9 mouse cellular contexts compared by ENCODE assay signal in the genomic region with DNA sequence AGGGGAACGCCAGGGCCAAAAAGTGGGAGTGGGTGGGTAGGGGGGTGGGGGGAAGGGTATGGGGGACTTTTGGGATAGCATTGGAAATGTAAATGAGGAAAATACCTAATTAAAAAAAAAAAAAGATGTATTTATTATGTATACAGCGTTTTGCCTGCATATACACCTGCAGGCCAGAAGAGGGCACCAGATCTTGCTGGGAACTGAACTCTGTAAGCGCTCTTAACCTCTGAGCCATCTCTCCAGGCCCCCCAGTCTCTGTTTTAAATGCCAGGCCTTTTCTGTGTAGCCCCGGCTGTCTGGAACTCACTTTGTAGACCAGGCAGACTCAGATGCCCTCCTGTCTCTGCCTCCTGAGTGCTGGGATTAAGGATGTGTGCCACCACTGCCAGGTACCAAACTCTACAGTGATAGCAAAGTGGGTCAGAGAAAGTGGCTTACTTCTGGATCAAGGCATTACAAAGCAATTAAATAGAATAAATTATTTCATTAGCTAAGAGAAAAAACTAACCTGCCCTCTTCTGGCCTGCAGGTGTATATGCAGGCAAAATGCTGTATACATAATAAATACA. TPM values are rescaled to one million over a fixed set of nuclear protein-coding genes. Genes with fewer than 3 reads are reported as not detected.
DNase-seq lines count a peak whose midpoint lies in the region; ATAC-seq and TF ChIP-seq lines count a peak whose summit lies in the region.
"Had no signal": no experiment of that assay in that cellular context is flagged by ENCODE, and none has a peak within 500 bp of the region (broad histone marks: within the 10 kb centered on the region; RNA-seq: fewer than 3 reads in every experiment).

No protein-coding gene starts in this region.

- H3K4me2 ChIP-seq in hindbrain, postnatal 0 days (ENCODE audit: low read depth, low read length): no peak overlapping the region
- no peak overlapping the region for H3K4me2 ChIP-seq in hindbrain, embryonic 13.5 days
- no peak overlapping the region for H3K4me2 ChIP-seq in liver, embryonic 11.5 days

- no peak overlapping the region for H3K4me3 ChIP-seq in hindbrain, postnatal 0 days (ENCODE audit: low read length)
- H3K4me3 ChIP-seq in hindbrain, embryonic 13.5 days: no peak overlapping the region
- no peak overlapping the region for H3K4me3 ChIP-seq in liver, embryonic 11.5 days (ENCODE audit: low read depth, low read length)

- no peaks in the 10 kb centered on the region for H3K27me3 ChIP-seq in hindbrain, postnatal 0 days (ENCODE audit: insufficient read depth, low read length)
- H3K27me3 ChIP-seq in hindbrain, embryonic 13.5 days: no peaks in the 10 kb centered on the region
- no peaks in the 10 kb centered on the region for H3K27me3 ChIP-seq in liver, embryonic 11.5 days (replicated peaks; ENCODE audit: control insufficient read depth, insufficient read depth, low read length)

- TF ChIP-seq CTCF in hindbrain, postnatal 0 days (IDR thresholded peaks at IDR 0.05; ENCODE audit: low read depth): peak; percentile 15; the same call in 1 of the 2 replicates

- peaks cover 16% of the 10 kb centered on the region for H3K36me3 ChIP-seq in hindbrain, postnatal 0 days (ENCODE audit: insufficient read depth, low read length)
- no peaks in the 10 kb centered on the region for H3K36me3 ChIP-seq in hindbrain, embryonic 13.5 days
- no peaks in the 10 kb centered on the region for H3K36me3 ChIP-seq in liver, embryonic 11.5 days (ENCODE audit: control insufficient read depth, insufficient read depth, low read length)

- no peak overlapping the region for H3K9ac ChIP-seq in hindbrain, postnatal 0 days (replicated peaks; ENCODE audit: low read length)
- no peak overlapping the region for H3K9ac ChIP-seq in hindbrain, embryonic 13.5 days
- no peak overlapping the region for H3K9ac ChIP-seq in liver, embryonic 11.5 days (ENCODE audit: low read depth, low read length)

- H3K4me1 ChIP-seq in hindbrain, postnatal 0 days (ENCODE audit: insufficient read depth, low read length): no peaks in the 10 kb centered on the region
- no peaks in the 10 kb centered on the region; the same call in 1 of the 2 replicates for H3K4me1 ChIP-seq in hindbrain, embryonic 13.5 days (replicated peaks)
- peaks cover 7% of the 10 kb centered on the region for H3K4me1 ChIP-seq in liver, embryonic 11.5 days (replicated peaks; ENCODE audit: control insufficient read depth, insufficient read depth, low read length)

- H3K27ac ChIP-seq in hindbrain, postnatal 0 days: no peak overlapping the region
- H3K27ac ChIP-seq in hindbrain, embryonic 13.5 days: no peak overlapping the region
- H3K27ac ChIP-seq in liver, embryonic 11.5 days (ENCODE audit: low read depth, low read length): no peak overlapping the region

- no peak for ATAC-seq in hindbrain, postnatal 0 days
- ATAC-seq in hindbrain, embryonic 13.5 days (ENCODE audit: low FRiP score): no peak
- ATAC-seq in liver, embryonic 11.5 days (replicated peaks; ENCODE audit: low FRiP score): peak; percentile 47; the same call in 1 of the 2 replicates
- ATAC-seq: hindbrain, embryonic 16.5 days had no signal

- no peaks in the 10 kb centered on the region for H3K9me3 ChIP-seq in hindbrain, postnatal 0 days (ENCODE audit: low read length)
- H3K9me3 ChIP-seq in hindbrain, embryonic 13.5 days: no peaks in the 10 kb centered on the region
- no peaks in the 10 kb centered on the region for H3K9me3 ChIP-seq in liver, embryonic 11.5 days (ENCODE audit: control insufficient read depth, low read length)

- 46% methylated on average over 3 of the region's 4 CpGs for WGBS in hindbrain, postnatal 0 days
- 43% methylated on average over 3 of the region's 4 CpGs for WGBS in hindbrain, embryonic 13.5 days
- WGBS in liver, embryonic 11.5 days: 33% methylated on average over 3 of the region's 4 CpGs

- DNase-seq in hindbrain, postnatal 0 days (ENCODE audit: low spot score): no peak
- DNase-seq in A20 (ENCODE audit: low read depth, low spot score): peak; percentile 69
- DNase-seq in R1 (ENCODE audit: low read depth, low spot score): peak; percentile 83
- no peak for DNase-seq in liver, embryonic 11.5 days (ENCODE audit: low spot score)
- DNase-seq in left cerebral cortex, adult 9 months (ENCODE audit: low spot score in 2 of 2): no peak
- no peak for DNase-seq in cerebellum, adult 11 months
- no peak for DNase-seq in layer of hippocampus, adult 9-10 months (ENCODE audit: low spot score)

RNA-seq across cellular contexts. Expression of a gene that starts 12.7 kb away (rescaled TPM):
- total RNA-seq in hindbrain, postnatal 0 days (2014; rRNA removed): 4.9 and 7.7 TPM in 2 replicates
- polyA plus RNA-seq in hindbrain, postnatal 0 days (2015; fragmentation: Nextera tagmentation; extraction: Ambion mirVana): 3.9 and 4.8 TPM in 2 replicates
- polyA plus RNA-seq in hindbrain, embryonic 13.5 days (2015; fragmentation: Nextera tagmentation; extraction: Ambion mirVana): 5.8 and 5.9 TPM in 2 replicates
- 77.2 and 84.4 TPM in 2 replicates for polyA plus RNA-seq in liver, embryonic 11.5 days (2014; fragmentation: Nextera tagmentation; extraction: Ambion mirVana)

RNA-seq across cellular contexts. Expression of a gene that starts 38.6 kb away (rescaled TPM):
- 31.2 and 39.3 TPM in 2 replicates for total RNA-seq in hindbrain, postnatal 0 days (2014; rRNA removed)
- polyA plus RNA-seq in hindbrain, postnatal 0 days (2015; fragmentation: Nextera tagmentation; extraction: Ambion mirVana): 38.3 and 39.2 TPM in 2 replicates
- 9.1 and 11.1 TPM in 2 replicates for polyA plus RNA-seq in hindbrain, embryonic 13.5 days (2015; fragmentation: Nextera tagmentation; extraction: Ambion mirVana)
- polyA plus RNA-seq in liver, embryonic 11.5 days (2014; fragmentation: Nextera tagmentation; extraction: Ambion mirVana): 18.7 and 21.8 TPM in 2 replicates

RNA-seq across cellular contexts. Expression of a gene that starts 49.3 kb away (rescaled TPM):
- total RNA-seq in hindbrain, postnatal 0 days (2014; rRNA removed): 11.9 and 13.2 TPM in 2 replicates
- 5.3 and 6.2 TPM in 2 replicates for polyA plus RNA-seq in hindbrain, postnatal 0 days (2015; fragmentation: Nextera tagmentation; extraction: Ambion mirVana)
- 0.55 TPM in 1 of 2 replicates, not detected in the other for polyA plus RNA-seq in hindbrain, embryonic 13.5 days (2015; fragmentation: Nextera tagmentation; extraction: Ambion mirVana)
- not detected in 2 replicates for polyA plus RNA-seq in liver, embryonic 11.5 days (2014; fragmentation: Nextera tagmentation; extraction: Ambion mirVana)

Comparison
In these comparisons a context has a peak if more than half of its experiments do, and no peak if none do; other contexts are left out.
1. DNase-seq: peak in A20 (single experiment) and R1 (single experiment); none in hindbrain, postnatal 0 days (single experiment), liver, embryonic 11.5 days (single experiment), left cerebral cortex, adult 9 months (0 of 2), cerebellum, adult 11 months (single experiment) and layer of hippocampus, adult 9-10 months (single experiment).
2. RNA of a gene that starts 12.7 kb away (polyA plus RNA-seq): 77.2 to 84.4 TPM in liver, embryonic 11.5 days; 5.8 to 5.9 TPM in hindbrain, embryonic 13.5 days and 3.9 to 4.8 TPM in hindbrain, postnatal 0 days; every median in the first group is over 10 times any median in the second.